Mouse (Mus musculus) neural tube, embryonic 13.5 days (tissue): ENCODE results near the gene Brpf1. TPM values are rescaled to one million over a fixed set of nuclear protein-coding genes. Genes with fewer than 3 reads are reported as not detected.

Experiments used
- ATAC-seq: fragments of 200-750 bp; cut with Nextera tagmentation; 2 replicates; pipeline ENCODE4 v1.8.0; 2017; ENCODE audit warnings: low read depth, mild to moderate bottlenecking, moderate TSS enrichment, moderate library complexity
- H3K27ac ChIP-seq: fragments of 300-500 bp; sonication (generic); replicated peaks from 2 replicates; pipeline ENCODE4 v1.5.1; 2015; ENCODE audit warnings: moderate library complexity, mild to moderate bottlenecking, inconsistent platforms
- H3K27me3 ChIP-seq: fragments of 300-500 bp; sonication (generic); 2 replicates; pipeline ENCODE4 v1.6.1; 2015; ENCODE audit warnings: mild to moderate bottlenecking, inconsistent platforms
- H3K36me3 ChIP-seq: fragments of 300-500 bp; sonication (generic); 2 replicates; pipeline ENCODE4 v1.6.1; 2015; ENCODE audit warnings: mild to moderate bottlenecking, inconsistent platforms
- H3K4me1 ChIP-seq: fragments of 300-500 bp; sonication (generic); replicated peaks from 2 replicates; pipeline ENCODE4 v1.6.1; 2015; ENCODE audit warnings: inconsistent platforms
- H3K4me2 ChIP-seq: fragments of 300-500 bp; sonication (generic); 2 replicates; pipeline ENCODE4 v1.6.1; 2015; ENCODE audit warnings: inconsistent platforms, mild to moderate bottlenecking, moderate library complexity
- H3K4me3 ChIP-seq: fragments of 300-500 bp; sonication (generic); 2 replicates; pipeline ENCODE4 v1.5.1; 2015; ENCODE audit warnings: mild to moderate bottlenecking, inconsistent platforms
- H3K9ac ChIP-seq: fragments of 300-500 bp; sonication (generic); 2 replicates; pipeline ENCODE4 v1.6.1; 2015; ENCODE audit warnings: moderate library complexity, mild to moderate bottlenecking, inconsistent platforms
- H3K9me3 ChIP-seq: fragments of 300-500 bp; sonication (generic); 2 replicates; pipeline ENCODE4 v1.6.1; 2016; ENCODE audit warnings: inconsistent platforms
- WGBS: fragments of 180-500 bp; shearing (Covaris S2); methylation state at CpG from one replicate; pipeline ENCODE4 v1.1.7; 2015; 5-methylcytosine and 5-hydroxymethylcytosine counted together
- polyA plus RNA-seq: library from polyadenylated mRNA; unstranded; fragments of >200 nt; fragmentation: Nextera tagmentation; extraction: Ambion mirVana; gene quantifications from 2 replicates; pipeline ENCODE4 v1.2.1, GENCODE M21; 2015

Gene Brpf1
- 16.7 and 16.8 TPM in 2 replicates for polyA plus RNA-seq

GRCm38 (mm10) chr6:113306986-113307349 lies at the start of gene Brpf1:
TSS of gene Brpf1 (plus strand) at chr6:113307137.
- Histone ChIP-seq H3K9me3 (no peaks in the 10 kb centered on the region), H3K27ac (peak within 1 kb of the TSS; percentile 99), H3K4me1 (peaks cover 34% of the 10 kb centered on the region), H3K9ac (peak within 1 kb of the TSS; percentile 92), H3K36me3 (peaks cover 15% of the 10 kb centered on the region), H3K4me2 (peak within 1 kb of the TSS; percentile 100), H3K27me3 (no peaks in the 10 kb centered on the region), H3K4me3 (peak within 1 kb of the TSS; percentile 98)
- under 1% methylated on average over 32 of the region's 32 CpGs for WGBS
- peak; percentile 68 for ATAC-seq

GRCm38 (mm10) chr6:113261174-113261858 lies 45.6 kb upstream of the Brpf1 start:
- Histone ChIP-seq H3K27me3 (no peaks in the 10 kb centered on the region), H3K4me1 (no peaks in the 10 kb centered on the region), H3K4me2 (no peak overlapping the region), H3K9ac (no peak overlapping the region), H3K36me3 (peaks cover 96% of the 10 kb centered on the region), H3K27ac (no peak overlapping the region), H3K4me3 (no peak overlapping the region), H3K9me3 (no peaks in the 10 kb centered on the region)
- ATAC-seq = no peak
- WGBS = 90% methylated on average over 8 of the region's 8 CpGs

DNA sequence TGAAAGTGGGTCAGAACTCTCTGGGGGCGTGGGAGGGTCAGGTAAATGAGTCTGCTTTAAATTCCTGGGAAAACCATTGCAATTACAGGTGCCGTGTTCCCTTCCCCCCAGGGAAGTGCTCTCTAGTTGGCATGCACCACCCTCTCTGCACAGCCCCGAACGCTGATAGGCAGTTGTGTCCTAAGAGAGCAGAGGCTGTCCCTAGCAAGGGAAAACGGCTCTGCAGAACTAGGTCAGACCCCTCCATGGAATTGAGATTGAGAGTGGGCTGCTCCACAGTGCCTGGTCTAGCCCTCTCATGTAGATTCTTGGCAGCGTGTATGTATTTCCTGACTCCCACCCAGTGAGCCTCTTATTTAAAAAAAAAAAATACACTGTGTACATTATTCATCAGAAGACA lies 43.4 kb upstream of the Brpf1 start:
- Histone ChIP-seq H3K36me3 (peaks cover 98% of the 10 kb centered on the region), H3K27me3 (no peaks in the 10 kb centered on the region), H3K4me3 (no peak overlapping the region), H3K9me3 (no peaks in the 10 kb centered on the region), H3K9ac (no peak overlapping the region), H3K4me2 (no peak overlapping the region), H3K27ac (no peak overlapping the region), H3K4me1 (no peaks in the 10 kb centered on the region)
- ATAC-seq = no peak
- 89% methylated on average over 6 of the region's 6 CpGs for WGBS

DNA sequence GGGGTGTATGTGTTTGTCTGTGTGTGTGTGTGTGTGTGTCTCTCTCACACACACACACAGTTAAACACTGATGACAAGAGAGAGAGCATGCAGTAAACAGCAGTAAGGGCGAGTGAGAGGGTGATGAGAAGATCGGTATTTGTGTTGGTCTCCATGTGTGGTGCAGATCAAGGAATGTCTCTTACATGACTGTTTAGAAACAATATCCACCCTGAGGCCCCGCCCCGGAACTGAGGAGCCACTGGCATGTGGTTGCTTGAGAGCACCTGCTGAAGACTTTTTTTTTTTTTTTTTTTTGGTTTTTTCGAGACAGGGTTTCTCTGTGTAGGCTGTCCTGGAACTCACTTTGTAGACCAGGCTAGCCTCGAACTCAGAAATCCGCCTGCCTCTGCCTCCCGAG lies 42.5 kb upstream of the Brpf1 start:
- WGBS = 92% methylated on average over 8 of the region's 8 CpGs
- no peaks in the 10 kb centered on the region for H3K9me3 ChIP-seq
- no peak overlapping the region for H3K9ac ChIP-seq
- no peak for ATAC-seq
- no peaks in the 10 kb centered on the region for H3K27me3 ChIP-seq
- H3K27ac ChIP-seq = no peak overlapping the region
- H3K4me3 ChIP-seq = no peak overlapping the region
- H3K4me2 ChIP-seq = no peak overlapping the region
- H3K4me1 ChIP-seq = no peaks in the 10 kb centered on the region
- H3K36me3 ChIP-seq = peaks cover 99% of the 10 kb centered on the region

GRCm38 (mm10) chr6:113266996-113267655 lies 39.8 kb upstream of the Brpf1 start:
- no peak for ATAC-seq
- WGBS = 88% methylated on average over 7 of the region's 7 CpGs
- no peaks in the 10 kb centered on the region for H3K9me3 ChIP-seq
- H3K4me3 ChIP-seq = no peak overlapping the region
- no peak overlapping the region for H3K27ac ChIP-seq
- H3K36me3 ChIP-seq = peaks cover 99% of the 10 kb centered on the region
- H3K9ac ChIP-seq = no peak overlapping the region
- H3K4me1 ChIP-seq = no peaks in the 10 kb centered on the region
- no peaks in the 10 kb centered on the region for H3K27me3 ChIP-seq
- H3K4me2 ChIP-seq = no peak overlapping the region

DNA sequence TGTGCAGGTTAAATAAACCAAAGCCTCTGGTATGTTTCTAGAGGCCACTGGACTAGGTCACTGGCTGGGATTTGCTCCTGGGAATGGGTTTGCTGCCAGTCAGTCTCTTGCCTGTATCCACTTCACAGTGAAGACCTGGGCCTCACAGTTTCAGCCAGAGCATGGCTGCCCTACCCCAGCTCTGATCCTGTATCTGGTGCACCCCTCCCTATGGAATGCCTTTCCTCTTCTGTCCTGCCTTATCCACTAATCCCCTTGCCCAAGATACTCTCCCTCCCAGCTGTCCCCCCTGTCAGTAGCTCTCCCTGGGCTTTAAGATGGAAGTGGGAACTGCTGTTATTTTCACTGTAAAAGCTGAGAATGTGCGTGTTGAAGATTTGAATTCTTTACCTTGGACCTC lies 38.9 kb upstream of the Brpf1 start:
- no peaks in the 10 kb centered on the region for H3K4me1 ChIP-seq
- no peaks in the 10 kb centered on the region for H3K27me3 ChIP-seq
- H3K4me3 ChIP-seq = no peak overlapping the region
- H3K4me2 ChIP-seq = no peak overlapping the region
- H3K9ac ChIP-seq = no peak overlapping the region
- H3K27ac ChIP-seq = no peak overlapping the region
- peaks cover 99% of the 10 kb centered on the region for H3K36me3 ChIP-seq
- WGBS = 96% methylated on average over 1 of the region's 1 CpGs
- no peak for ATAC-seq
- H3K9me3 ChIP-seq = no peaks in the 10 kb centered on the region

- peaks cover 93% of the 10 kb centered on the region for H3K36me3 ChIP-seq
- no peaks in the 10 kb centered on the region for H3K9me3 ChIP-seq
- H3K4me3 ChIP-seq = no peak overlapping the region
- H3K27ac ChIP-seq = no peak overlapping the region
- no peaks in the 10 kb centered on the region for H3K27me3 ChIP-seq
- H3K9ac ChIP-seq = no peak overlapping the region
- WGBS = 81% methylated on average over 3 of the region's 3 CpGs
- no peak overlapping the region for H3K4me2 ChIP-seq
- H3K4me1 ChIP-seq = no peaks in the 10 kb centered on the region
- no peak for ATAC-seq
Measured at GRCm38 (mm10) chr6:113272365-113272764, 34.6 kb upstream of the Brpf1 start.

- no peaks in the 10 kb centered on the region for H3K9me3 ChIP-seq
- H3K27me3 ChIP-seq = peaks cover 14% of the 10 kb centered on the region
- no peak for ATAC-seq
- H3K4me1 ChIP-seq = peaks cover 4% of the 10 kb centered on the region
- no peak overlapping the region for H3K4me3 ChIP-seq
- H3K4me2 ChIP-seq = no peak overlapping the region
- peaks cover 73% of the 10 kb centered on the region for H3K36me3 ChIP-seq
- H3K9ac ChIP-seq = no peak overlapping the region
- H3K27ac ChIP-seq = no peak overlapping the region
- 78% methylated on average over 4 of the region's 4 CpGs for WGBS
Measured at GRCm38 (mm10) chr6:113276846-113277245, 30.1 kb upstream of the Brpf1 start.

GRCm38 (mm10) chr6:113281676-113282075 lies 25.3 kb upstream of the Brpf1 start:
- peaks cover 18% of the 10 kb centered on the region for H3K4me1 ChIP-seq
- 69% methylated on average over 6 of the region's 6 CpGs for WGBS
- H3K9me3 ChIP-seq = no peaks in the 10 kb centered on the region
- H3K27ac ChIP-seq = no peak overlapping the region
- peaks cover 51% of the 10 kb centered on the region for H3K27me3 ChIP-seq
- peak overlapping the region; percentile 70 for H3K4me2 ChIP-seq
- no peak for ATAC-seq
- peak overlapping the region; percentile 35; the same call in 1 of the 2 replicates for H3K4me3 ChIP-seq
- no peak overlapping the region for H3K9ac ChIP-seq
- H3K36me3 ChIP-seq = peaks cover 28% of the 10 kb centered on the region

- Histone ChIP-seq H3K9ac (peak within 1 kb of the TSS; percentile 60), H3K27ac (no peak within 1 kb of the TSS), H3K9me3 (no peaks in the 10 kb centered on the region), H3K36me3 (peaks cover 26% of the 10 kb centered on the region), H3K27me3 (peaks cover 51% of the 10 kb centered on the region), H3K4me3 (peak within 1 kb of the TSS; percentile 35), H3K4me1 (peaks cover 18% of the 10 kb centered on the region), H3K4me2 (peak within 1 kb of the TSS; percentile 70)
- ATAC-seq = peak; percentile 82; the same call in 1 of the 2 replicates
- 1% methylated on average over 37 of the region's 37 CpGs for WGBS
Measured at GRCm38 (mm10) chr6:113282101-113282802, 24.7 kb upstream of the Brpf1 start, which contains the start of gene Cpne9. TSS of gene Cpne9 (plus strand) at chr6:113282307.

DNA sequence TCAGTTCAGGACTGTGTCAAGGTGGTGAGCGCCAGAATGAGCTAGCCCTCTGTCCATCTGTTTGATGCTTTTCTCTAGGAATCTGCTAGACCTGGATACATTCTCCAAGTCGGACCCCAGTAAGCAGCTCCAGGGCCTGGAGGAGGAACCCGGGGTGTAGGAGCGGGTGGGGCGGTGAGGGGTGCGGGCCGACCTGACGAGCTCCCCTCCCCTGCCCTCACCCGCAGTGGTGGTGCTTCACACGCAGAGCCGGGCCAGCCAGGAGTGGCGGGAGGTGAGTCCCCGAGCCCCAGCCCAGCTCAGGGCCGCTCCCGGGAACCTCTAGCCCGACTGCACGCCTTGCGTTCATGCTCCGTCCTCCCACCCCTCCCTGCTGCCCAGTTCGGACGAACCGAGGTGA lies 24.0 kb upstream of the Brpf1 start:
- 0 out of 2 replicates have a peak, but pooled peaks have one; percentile 28 for ATAC-seq
- WGBS = 2% methylated on average over 22 of the region's 22 CpGs
- peak overlapping the region; percentile 70 for H3K4me2 ChIP-seq
- H3K36me3 ChIP-seq = peaks cover 19% of the 10 kb centered on the region
- H3K27ac ChIP-seq = no peak overlapping the region
- H3K27me3 ChIP-seq = peaks cover 51% of the 10 kb centered on the region
- no peaks in the 10 kb centered on the region for H3K9me3 ChIP-seq
- H3K4me3 ChIP-seq = peak overlapping the region; percentile 35
- H3K9ac ChIP-seq = no peak overlapping the region
- peaks cover 18% of the 10 kb centered on the region for H3K4me1 ChIP-seq

DNA sequence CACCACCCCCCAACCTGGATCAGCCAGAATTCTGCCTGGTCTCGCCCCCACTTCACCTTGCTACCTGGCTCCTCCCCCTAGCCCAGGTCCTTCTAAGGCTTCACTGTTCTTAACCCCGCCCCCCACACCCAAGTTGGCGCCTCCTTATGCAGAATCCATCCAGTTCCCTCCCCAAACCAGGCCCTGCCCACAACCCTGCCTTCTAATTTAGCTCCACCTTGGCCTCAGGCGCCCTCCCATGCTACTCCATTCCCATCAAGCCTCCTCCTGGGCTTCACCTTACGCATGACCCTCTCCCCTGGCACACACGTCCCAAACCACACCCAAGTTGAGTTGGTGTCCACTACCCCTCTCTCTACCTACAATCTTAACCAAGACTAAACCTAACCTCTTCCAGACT lies 23.4 kb upstream of the Brpf1 start:
- Histone ChIP-seq H3K36me3 (peaks cover 13% of the 10 kb centered on the region), H3K27me3 (peaks cover 51% of the 10 kb centered on the region), H3K27ac (no peak overlapping the region), H3K4me3 (no peak overlapping the region), H3K4me1 (peaks cover 18% of the 10 kb centered on the region), H3K9me3 (no peaks in the 10 kb centered on the region), H3K4me2 (no peak overlapping the region), H3K9ac (no peak overlapping the region)
- WGBS = 9% methylated on average over 6 of the region's 6 CpGs
- no peak for ATAC-seq
